Mouse (Mus musculus) MEL (cell line): ENCODE measurements around the gene Stum. TPM values are rescaled to one million over a fixed set of nuclear protein-coding genes. Genes with fewer than 3 reads are reported as not detected.

Experiments
- DNase-seq: peaks from one replicate; pipeline ENCODE4 v3.0.0; 2011; ENCODE audit warnings: low read depth, low spot score
- H3K27ac ChIP-seq: 2 replicates; pipeline ENCODE4 v1.5.1; 2012; ENCODE audit warnings: low read depth, mild to moderate bottlenecking, control low read depth, low read length, moderate library complexity; ENCODE audit not compliant: control insufficient read depth
- H3K27me3 ChIP-seq, 2 experiments: fragments of 150-350 bp in 1 of 2; sonication (generic) in 1 of 2; 2 replicates each; pipeline ENCODE4 v1.6.1; 2012; ENCODE audit warnings: low read length in 2 of 2, mild to moderate bottlenecking in 2 of 2, improper control_type of control experiment in 1 of 2, moderate library complexity in 1 of 2; ENCODE audit not compliant: insufficient read depth in 2 of 2, control insufficient read depth in 1 of 2
- H3K36me3 ChIP-seq, 2 experiments: 2 replicates each; pipeline ENCODE4 v1.6.1; 2012 to 2014; ENCODE audit warnings: low read length in 2 of 2, improper control_type of control experiment in 1 of 2, inconsistent platforms in 1 of 2, mild to moderate bottlenecking in 1 of 2; ENCODE audit not compliant: insufficient read depth in 2 of 2, control insufficient read depth in 1 of 2
- H3K4me1 ChIP-seq, 2 experiments: fragments of 150-350 bp in 1 of 2; sonication (generic) in 1 of 2; 2 replicates each; pipeline ENCODE4 v1.6.1; 2012; ENCODE audit warnings: low read length in 2 of 2, improper control_type of control experiment in 1 of 2, mild to moderate bottlenecking in 1 of 2; ENCODE audit not compliant: insufficient read depth in 2 of 2, control insufficient read depth in 1 of 2
- H3K4me3 ChIP-seq, 2 experiments: fragments of 150-350 bp in 1 of 2; sonication (generic) in 1 of 2; 2 replicates each; pipeline ENCODE4 v1.5.1; 2012; ENCODE audit warnings: low read depth in 2 of 2, low read length in 2 of 2, mild to moderate bottlenecking in 2 of 2, moderate library complexity in 2 of 2, control low read depth in 1 of 2, improper control_type of control experiment in 1 of 2; ENCODE audit not compliant: control insufficient read depth in 1 of 2, insufficient read depth in 1 of 2
- H3K79me2 ChIP-seq: 2 replicates; pipeline ENCODE4 v1.6.1; 2012; ENCODE audit warnings: mild to moderate bottlenecking, low read length, moderate library complexity; ENCODE audit not compliant: control insufficient read depth, poor library complexity, insufficient read depth
- H3K9ac ChIP-seq: 2 replicates; pipeline ENCODE4 v1.6.1; 2012; ENCODE audit warnings: low read depth, mild to moderate bottlenecking, control low read depth, low read length, moderate library complexity; ENCODE audit not compliant: control insufficient read depth, poor library complexity, severe bottlenecking
- H3K9me3 ChIP-seq: fragments of 150-350 bp; sonication (generic); replicated peaks from 2 replicates; pipeline ENCODE4 v1.6.1; 2012; ENCODE audit warnings: mild to moderate bottlenecking, low read length, improper control_type of control experiment, moderate library complexity; ENCODE audit not compliant: insufficient read depth
- CHD1 ChIP-seq: IDR thresholded peaks from 2 replicates; pipeline ENCODE4 v1.6.1; 2012; ENCODE audit warnings: low read depth, mild to moderate bottlenecking, inconsistent platforms, low read length, improper control_type of control experiment
- CTCF ChIP-seq, 3 experiments: IDR thresholded peaks in 2 of 3; conservative IDR thresholded peaks in 1 of 3; 2 replicates each; pipeline ENCODE4 v1.5.1; 2011 to 2012; ENCODE audit warnings: low read length in 3 of 3, low read depth in 2 of 3, mild to moderate bottlenecking in 2 of 3, improper control_type of control experiment in 1 of 3, inconsistent platforms in 1 of 3, mixed read lengths in 1 of 3, moderate library complexity in 1 of 3; ENCODE audit not compliant: control insufficient read depth in 1 of 3, insufficient read depth in 1 of 3, poor library complexity in 1 of 3, severe bottlenecking in 1 of 3
- ETS1 ChIP-seq: IDR thresholded peaks from 2 replicates; pipeline ENCODE4 v1.6.1; 2012; ENCODE audit warnings: low read depth, mild to moderate bottlenecking, inconsistent platforms, low read length, improper control_type of control experiment, moderate library complexity
- GATA1 ChIP-seq: IDR thresholded peaks from 2 replicates; pipeline ENCODE4 v1.6.1; 2011; ENCODE audit warnings: low read depth, low read length, improper control_type of control experiment
- HCFC1 ChIP-seq: IDR thresholded peaks from 2 replicates; pipeline ENCODE4 v1.6.1; 2012; ENCODE audit warnings: low read depth, mild to moderate bottlenecking, inconsistent platforms, low read length, improper control_type of control experiment, moderate library complexity
- JUND ChIP-seq: IDR thresholded peaks from 2 replicates; pipeline ENCODE4 v1.6.1; 2011; ENCODE audit warnings: low read depth, mild to moderate bottlenecking, improper control_type of control experiment, low read length
- KAT2A ChIP-seq: conservative IDR thresholded peaks from 2 replicates; pipeline ENCODE4 v1.6.1; 2012; ENCODE audit warnings: low read depth, low read length, improper control_type of control experiment, inconsistent platforms
- MAFK ChIP-seq: IDR thresholded peaks from 2 replicates; pipeline ENCODE4 v1.6.1; 2011; ENCODE audit warnings: low read depth, mild to moderate bottlenecking, low read length, improper control_type of control experiment, borderline replicate concordance
- MAX ChIP-seq: IDR thresholded peaks from 2 replicates; pipeline ENCODE4 v1.6.1; 2011; ENCODE audit warnings: low read length, improper control_type of control experiment
- MAZ ChIP-seq: IDR thresholded peaks from 2 replicates; pipeline ENCODE4 v1.6.1; 2012; ENCODE audit warnings: low read depth, mild to moderate bottlenecking, inconsistent platforms, low read length, improper control_type of control experiment
- MYB ChIP-seq: IDR thresholded peaks from 2 replicates; pipeline ENCODE4 v1.6.1; 2011; ENCODE audit warnings: mild to moderate bottlenecking, low read depth, low read length, improper control_type of control experiment
- NELFE ChIP-seq: IDR thresholded peaks from 2 replicates; pipeline ENCODE4 v1.6.1; 2011; ENCODE audit warnings: low read depth, low read length, improper control_type of control experiment
- NRF1 ChIP-seq: IDR thresholded peaks from 2 replicates; pipeline ENCODE4 v1.6.1; 2014; ENCODE audit warnings: low read depth, mild to moderate bottlenecking, inconsistent platforms, low read length, improper control_type of control experiment, moderate library complexity; ENCODE audit not compliant: poor library complexity, insufficient read depth, severe bottlenecking
- POLR2A ChIP-seq, 2 experiments: IDR thresholded peaks; 2 replicates each; pipeline ENCODE4 v1.6.1; 2011 to 2012; ENCODE audit warnings: low read length in 2 of 2, mild to moderate bottlenecking in 2 of 2, control low read depth in 1 of 2, improper control_type of control experiment in 1 of 2, low read depth in 1 of 2, moderate library complexity in 1 of 2; ENCODE audit not compliant: control insufficient read depth in 1 of 2, insufficient read depth in 1 of 2, poor library complexity in 1 of 2
- RCOR1 ChIP-seq: IDR thresholded peaks from 2 replicates; pipeline ENCODE4 v1.6.1; 2012; ENCODE audit warnings: low read depth, mild to moderate bottlenecking, inconsistent platforms, low read length, improper control_type of control experiment
- SIN3A ChIP-seq: IDR thresholded peaks from 2 replicates; pipeline ENCODE4 v1.6.1; 2012; ENCODE audit warnings: low read length, improper control_type of control experiment, inconsistent platforms
- TAL1 ChIP-seq: IDR thresholded peaks from 2 replicates; pipeline ENCODE4 v1.6.1; 2012; ENCODE audit warnings: mild to moderate bottlenecking, inconsistent platforms, low read length, moderate library complexity, mixed read lengths
- TBP ChIP-seq: IDR thresholded peaks from 2 replicates; pipeline ENCODE4 v1.8.0; 2011; ENCODE audit warnings: low read depth, low read length, improper control_type of control experiment
- USF2 ChIP-seq, 2 experiments: IDR thresholded peaks; 2 replicates each; pipeline ENCODE4 v1.6.1; 2011 to 2012; ENCODE audit warnings: improper control_type of control experiment in 2 of 2, low read length in 2 of 2, borderline replicate concordance in 1 of 2, inconsistent platforms in 1 of 2, low read depth in 1 of 2, mild to moderate bottlenecking in 1 of 2; ENCODE audit not compliant: insufficient read depth in 1 of 2
- ZNF384 ChIP-seq: IDR thresholded peaks from 2 replicates; pipeline ENCODE4 v1.6.1; 2012; ENCODE audit warnings: low read depth, mild to moderate bottlenecking, inconsistent platforms, low read length, improper control_type of control experiment
- polyA plus RNA-seq, 2 experiments: library from polyadenylated mRNA; stranded (reverse) in 1 of 2; unstranded in 1 of 2; fragments of >175 nt in 1 of 2; fragments of >200 nt in 1 of 2; gene quantifications; 2 replicates each; pipeline versions ENCODE4 v1.2.1 to v1.2.4; 2012; ENCODE audit warnings: low replicate concordance in 2 of 2, low read depth in 1 of 2; ENCODE audit not compliant: insufficient read length in 2 of 2, insufficient read depth in 1 of 2, missing spikeins in 1 of 2
- total RNA-seq: library from RNA; depleted of rRNA; stranded (reverse); fragments of 300-350 nt; gene quantifications from 2 replicates; pipeline ENCODE4 v1.2.3, GENCODE M21; 2012

Stum gene
- total and polyA plus RNA-seq, 3 experiments: not detected

- no peak overlapping the region for H3K4me3 ChIP-seq
- TF ChIP-seq MYB (no peak), TAL1 (no peak), NRF1 (no peak), KAT2A (no peak), SIN3A (no peak), MAFK (no peak), ETS1 (no peak), MAZ (no peak), CTCF (IDR thresholded peaks at IDR 0.05 in 2 of 3, conservative IDR thresholded peaks at IDR 0.05 in 1 of 3; ENCODE audit: control insufficient read depth in 1 of 3, insufficient read depth in 1 of 3, low read depth in 2 of 3, low read length in 3 of 3, poor library complexity in 1 of 3, severe bottlenecking in 1 of 3) (no peak), MAX (no peak), TBP (no peak), RCOR1 (no peak), NELFE (no peak), POLR2A (IDR thresholded peaks at IDR 0.05; ENCODE audit: control insufficient read depth in 1 of 2, insufficient read depth in 1 of 2, low read depth in 1 of 2, low read length in 2 of 2, poor library complexity in 1 of 2) (no peak), CHD1 (no peak), GATA1 (no peak), JUND (no peak), USF2 (IDR thresholded peaks at IDR 0.05; ENCODE audit: borderline replicate concordance in 1 of 2, insufficient read depth in 1 of 2, low read depth in 1 of 2, low read length in 2 of 2) (no peak)
- TF ChIP-seq, all 39 proteins: peak for 0
- no peaks in the 10 kb centered on the region for H3K9me3 ChIP-seq
- H3K79me2 ChIP-seq: no peaks in the 10 kb centered on the region; the same call in 1 of the 2 replicates
- H3K27ac ChIP-seq: no peak overlapping the region
- peaks cover 0 to 34% of the 10 kb centered on the region in 2 experiments; a peak in 3 of 4 replicates for H3K4me1 ChIP-seq
- DNase-seq: no peak
- no peaks in the 10 kb centered on the region for H3K27me3 ChIP-seq
- H3K36me3 ChIP-seq: peaks cover 0 to 25% of the 10 kb centered on the region in 2 experiments; a peak in 2 of 4 replicates
- no peak overlapping the region for H3K9ac ChIP-seq
These were observed 89.4 kb downstream of the Stum start for GRCm38 (mm10) chr1:180393873-180394272.

GRCm38 (mm10) chr1:180393017-180393797 lies 90.1 kb downstream of the Stum start:
- no peaks in the 10 kb centered on the region for H3K9me3 ChIP-seq
- H3K79me2 ChIP-seq: no peaks in the 10 kb centered on the region; the same call in 1 of the 2 replicates
- no peak overlapping the region for H3K4me3 ChIP-seq
- H3K36me3 ChIP-seq: peaks cover 0 to 27% of the 10 kb centered on the region in 2 experiments; a peak in 2 of 4 replicates
- no peaks in the 10 kb centered on the region for H3K27me3 ChIP-seq
- H3K9ac ChIP-seq: no peak overlapping the region
- no peak overlapping the region for H3K27ac ChIP-seq
- peaks cover 0 to 41% of the 10 kb centered on the region in 2 experiments; a peak in 3 of 4 replicates for H3K4me1 ChIP-seq
- DNase-seq: peak; percentile 64
- TF ChIP-seq ZNF384 (peak; percentile 98), HCFC1 (0 out of 2 replicates have a peak, but pooled peaks have one; percentile 25), SIN3A (no peak)
